Mouse (Mus musculus) cortical plate, adult 2 months (tissue): ENCODE results near the gene Hist1h2bf. TPM values are rescaled to one million over a fixed set of nuclear protein-coding genes. Genes with fewer than 3 reads are reported as not detected.
"Not testable (repeated sequence)": the region's sequence is repeated elsewhere in the genome, so short reads cannot be mapped to it uniquely, and the experiment has no call there.

Experiments
- H3K27ac ChIP-seq: fragments of 200-500 bp; 2 replicates; pipeline ENCODE4 v1.5.1; 2012; ENCODE audit warnings: low read length, control low read depth, inconsistent platforms; ENCODE audit not compliant: insufficient read depth
- H3K4me1 ChIP-seq: fragments of 200-500 bp; 2 replicates; pipeline ENCODE4 v1.6.1; 2011; ENCODE audit warnings: low read length; ENCODE audit not compliant: control insufficient read depth, insufficient read depth
- H3K4me3 ChIP-seq: fragments of 200-500 bp; 2 replicates; pipeline ENCODE4 v1.5.1; 2011; ENCODE audit warnings: mild to moderate bottlenecking, low read length, control low read depth; ENCODE audit not compliant: insufficient read depth
- CTCF ChIP-seq: fragments of 200-500 bp; IDR thresholded peaks from 2 replicates; pipeline ENCODE4 v1.5.1; 2011; ENCODE audit warnings: mild to moderate bottlenecking, control low read depth, low read length; ENCODE audit not compliant: insufficient read depth; ENCODE audit errors: extremely low read depth
- POLR2A ChIP-seq: fragments of 200-500 bp; IDR thresholded peaks from 2 replicates; pipeline ENCODE4 v1.6.1; 2011; ENCODE audit warnings: mild to moderate bottlenecking, low read length, control low read depth; ENCODE audit not compliant: insufficient read depth; ENCODE audit errors: extremely low read depth
- polyA plus RNA-seq: library from polyadenylated mRNA; depleted of rRNA; stranded (reverse); fragments of >200 nt; gene quantifications from 2 replicates; pipeline ENCODE4 v1.2.3, GENCODE M21; 2012

Hist1h2bf gene
- polyA plus RNA-seq, 1 experiment = 0.67 TPM

GRCm38 (mm10) chr13:23546694-23547093, 27.3 kb downstream of the Hist1h2bf start:
- H3K27ac ChIP-seq = no peak overlapping the region
- no peak overlapping the region for H3K4me3 ChIP-seq
- H3K4me1 ChIP-seq = no peaks in the 10 kb centered on the region; the same call in 1 of the 2 replicates
- TF ChIP-seq POLR2A = no peak
- no peak for TF ChIP-seq CTCF

GRCm38 (mm10) chr13:23544787-23545120, 29.2 kb downstream of the Hist1h2bf start:
- not testable (repeated sequence) for H3K27ac ChIP-seq, H3K4me1 ChIP-seq
- peak overlapping the region; percentile 29 for H3K4me3 ChIP-seq

- peak within 1 kb of the TSS; percentile 55; the same call in 1 of the 2 replicates for H3K27ac ChIP-seq
- TF ChIP-seq CTCF (no peak), POLR2A (peak; percentile 96)
- no peaks in the 10 kb centered on the region for H3K4me1 ChIP-seq
- peak within 1 kb of the TSS; percentile 29 for H3K4me3 ChIP-seq
Observed at GRCm38 (mm10) chr13:23543965-23544786, 29.8 kb downstream of the Hist1h2bf start, which contains the start of gene Hist1h3f. TSS of gene Hist1h3f (plus strand) at chr13:23544052.

- not testable (repeated sequence) for H3K27ac ChIP-seq, H3K4me1 ChIP-seq
- peak; percentile 73; the same call in 1 of the 2 replicates for TF ChIP-seq POLR2A
- peak within 1 kb of the TSS; percentile 29 for H3K4me3 ChIP-seq
Observed at GRCm38 (mm10) chr13:23542999-23543607, 30.9 kb downstream of the Hist1h2bf start, which contains the start of gene Hist1h2bh. TSS of gene Hist1h2bh (minus strand) at chr13:23543392.

GRCm38 (mm10) chr13:23542225-23542980, 31.6 kb downstream of the Hist1h2bf start:
- peak overlapping the region; percentile 23; the same call in 1 of the 2 replicates for H3K4me3 ChIP-seq
- H3K27ac ChIP-seq, H3K4me1 ChIP-seq: not testable (repeated sequence)

GRCm38 (mm10) chr13:23541497-23541896, 32.5 kb downstream of the Hist1h2bf start:
- TF ChIP-seq POLR2A = no peak
- no peak for TF ChIP-seq CTCF
- no peak overlapping the region for H3K4me3 ChIP-seq
- no peak overlapping the region for H3K27ac ChIP-seq
- no peaks in the 10 kb centered on the region for H3K4me1 ChIP-seq

GRCm38 (mm10) chr13:23539821-23540220, 34.2 kb downstream of the Hist1h2bf start:
- H3K4me1 ChIP-seq = not testable (repeated sequence)

GRCm38 (mm10) chr13:23538249-23538648, 35.7 kb downstream of the Hist1h2bf start:
- no peak for TF ChIP-seq POLR2A
- TF ChIP-seq CTCF = no peak
- no peak overlapping the region for H3K27ac ChIP-seq

More at GRCm38 (mm10) chr13:23539821-23540220, 34.2 kb downstream of the Hist1h2bf start:
- H3K4me3 ChIP-seq, H3K27ac ChIP-seq: not testable (repeated sequence)

GRCm38 (mm10) chr13:23537006-23537710, 36.8 kb downstream of the Hist1h2bf start:
- TF ChIP-seq POLR2A (no peak), CTCF (no peak)
- peaks cover 4% of the 10 kb centered on the region; the same call in 1 of the 2 replicates for H3K4me1 ChIP-seq
- H3K4me3 ChIP-seq = no peak overlapping the region
- H3K27ac ChIP-seq = no peak overlapping the region

More at GRCm38 (mm10) chr13:23538249-23538648, 35.7 kb downstream of the Hist1h2bf start:
- H3K4me3 ChIP-seq = no peak overlapping the region
- peaks cover 4% of the 10 kb centered on the region; the same call in 1 of the 2 replicates for H3K4me1 ChIP-seq
